Mouse (Mus musculus): Measurements from ENCODE around the gene Asb17. TPM values are rescaled to one million over a fixed set of nuclear protein-coding genes. Genes with fewer than 3 reads are reported as not detected.
"Not testable (repeated sequence)": the region's sequence is repeated elsewhere in the genome, so short reads cannot be mapped to it uniquely, and the experiment has no call there.

Gene Asb17
- polyA plus RNA-seq, 1 experiment from 2014 or later: not detected

GRCm38 (mm10) chr3:153845500-153845899, 1.5 kb downstream of the Asb17 start:
- no peaks in the 10 kb centered on the region for H3K27me3 ChIP-seq (replicated peaks; ENCODE audit: control insufficient read depth, insufficient read depth, low read length)
- no peak for ATAC-seq
- H3K27ac ChIP-seq (ENCODE audit: low read depth, low read length): no peak overlapping the region
- H3K36me3 ChIP-seq (ENCODE audit: control insufficient read depth, insufficient read depth, low read length): no peaks in the 10 kb centered on the region
- no peaks in the 10 kb centered on the region for H3K9me3 ChIP-seq (replicated peaks; ENCODE audit: control insufficient read depth, low read length)
- no peak for DNase-seq (ENCODE audit: low spot score)
- no peak overlapping the region for H3K9ac ChIP-seq (ENCODE audit: low read length)
- no peak overlapping the region for H3K4me3 ChIP-seq (ENCODE audit: low read depth, low read length)
- H3K4me2 ChIP-seq (ENCODE audit: low read length): no peak overlapping the region
- WGBS: 83% methylated on average over 2 of the region's 2 CpGs
- no peaks in the 10 kb centered on the region for H3K4me1 ChIP-seq (ENCODE audit: control insufficient read depth, insufficient read depth, low read length)

DNA sequence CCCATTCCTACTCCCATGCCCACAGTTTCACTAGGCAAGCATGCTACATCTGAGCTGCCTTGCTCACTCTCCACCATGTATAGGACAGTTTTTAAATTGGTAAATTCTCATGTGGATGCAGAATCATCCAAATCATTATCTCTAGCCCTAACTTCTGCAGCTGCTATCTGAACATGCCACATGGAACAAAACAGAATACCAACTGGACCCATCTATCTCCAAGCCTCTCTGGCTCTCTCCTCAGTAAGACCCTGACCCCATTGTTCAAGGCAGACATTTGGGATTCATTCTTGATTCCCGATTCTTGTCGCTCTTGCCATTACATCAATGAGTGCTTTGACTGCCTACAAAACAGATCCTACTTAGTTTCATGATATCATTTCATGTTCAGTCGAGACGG, 2.1 kb downstream of the Asb17 start:
- H3K4me1 ChIP-seq (ENCODE audit: control insufficient read depth, insufficient read depth, low read length): no peaks in the 10 kb centered on the region
- ATAC-seq: no peak
- no peaks in the 10 kb centered on the region for H3K9me3 ChIP-seq (replicated peaks; ENCODE audit: control insufficient read depth, low read length)
- H3K36me3 ChIP-seq (ENCODE audit: control insufficient read depth, insufficient read depth, low read length): no peaks in the 10 kb centered on the region
- H3K4me3 ChIP-seq (ENCODE audit: low read depth, low read length): no peak overlapping the region
- H3K9ac ChIP-seq (ENCODE audit: low read length): no peak overlapping the region
- H3K27ac ChIP-seq (ENCODE audit: low read depth, low read length): no peak overlapping the region
- WGBS: 94% methylated on average over 4 of the region's 4 CpGs
- H3K4me2 ChIP-seq (ENCODE audit: low read length): no peak overlapping the region
- DNase-seq (ENCODE audit: low spot score): no peak
- H3K27me3 ChIP-seq (replicated peaks; ENCODE audit: control insufficient read depth, insufficient read depth, low read length): no peaks in the 10 kb centered on the region

DNA sequence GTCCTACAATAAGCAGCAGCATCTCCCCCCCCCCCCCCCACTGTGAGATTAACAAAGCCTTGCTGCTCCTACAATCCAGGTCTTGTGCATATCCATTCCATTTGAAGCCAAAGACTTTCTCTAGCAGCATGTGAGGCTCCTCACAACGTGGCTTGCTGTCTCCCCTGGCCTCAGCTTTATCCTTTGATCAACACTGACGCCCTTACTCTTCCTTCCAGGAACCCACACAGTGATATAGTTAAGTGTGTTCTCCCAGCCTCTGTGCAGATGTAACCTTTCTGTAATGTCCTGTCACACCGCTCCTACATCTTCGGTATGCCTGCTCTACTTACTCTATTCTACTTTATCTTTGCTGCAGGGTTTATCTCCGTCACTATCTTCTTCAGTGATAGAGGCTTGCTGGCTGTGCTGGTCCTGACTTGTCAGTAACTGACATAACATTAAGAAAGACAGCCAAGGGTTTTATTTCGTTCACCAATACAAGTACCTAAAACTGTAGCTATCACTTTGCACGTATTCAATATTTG, 3.3 kb downstream of the Asb17 start:
- no peak overlapping the region for H3K4me3 ChIP-seq (ENCODE audit: low read depth, low read length)
- no peak for DNase-seq (ENCODE audit: low spot score)
- no peaks in the 10 kb centered on the region for H3K27me3 ChIP-seq (replicated peaks; ENCODE audit: control insufficient read depth, insufficient read depth, low read length)
- H3K9ac ChIP-seq (ENCODE audit: low read length): no peak overlapping the region
- no peaks in the 10 kb centered on the region for H3K36me3 ChIP-seq (ENCODE audit: control insufficient read depth, insufficient read depth, low read length)
- H3K9me3 ChIP-seq (replicated peaks; ENCODE audit: control insufficient read depth, low read length): no peaks in the 10 kb centered on the region
- no peak overlapping the region for H3K27ac ChIP-seq (ENCODE audit: low read depth, low read length)
- no peaks in the 10 kb centered on the region for H3K4me1 ChIP-seq (ENCODE audit: control insufficient read depth, insufficient read depth, low read length)
- no peak for ATAC-seq
- 85% methylated on average over 7 of the region's 7 CpGs for WGBS
- no peak overlapping the region for H3K4me2 ChIP-seq (ENCODE audit: low read length)

DNA sequence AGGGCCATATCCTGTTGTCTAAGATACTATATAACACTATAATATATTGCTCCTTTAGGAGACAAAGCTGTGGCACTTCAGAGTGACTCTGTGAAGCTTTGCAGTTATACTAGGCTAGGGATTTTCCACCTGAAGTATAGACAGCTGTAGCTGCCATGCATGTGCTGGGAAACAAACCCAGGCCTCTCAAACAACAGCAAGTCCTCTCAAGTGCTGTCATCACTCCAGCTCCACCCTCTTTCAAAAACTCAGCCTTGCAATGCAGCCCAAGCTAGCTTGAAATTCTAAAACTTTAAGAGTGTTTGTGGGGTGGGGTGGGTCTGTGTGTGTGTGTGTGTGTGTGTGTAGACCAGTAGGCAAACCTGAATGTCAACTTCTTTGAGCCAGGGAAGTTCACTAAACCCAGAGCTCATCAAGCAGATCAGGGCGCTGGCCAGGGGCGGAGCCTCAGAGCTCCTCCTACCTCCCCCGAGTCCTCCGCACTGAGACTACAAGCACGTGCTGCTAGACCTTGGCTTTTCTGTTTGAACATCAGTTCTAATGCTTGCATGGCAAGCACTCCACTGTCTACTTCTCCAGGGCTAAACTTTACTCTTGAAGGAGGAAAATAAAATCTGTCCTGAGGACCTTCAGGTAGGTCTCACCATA, 5.5 kb downstream of the Asb17 start:
- WGBS: 12% methylated on average over 5 of the region's 5 CpGs
- H3K4me3 ChIP-seq (ENCODE audit: low read depth, low read length): no peak overlapping the region
- no peak for DNase-seq (ENCODE audit: low spot score)
- H3K36me3 ChIP-seq (ENCODE audit: control insufficient read depth, insufficient read depth, low read length): no peaks in the 10 kb centered on the region
- no peak for ATAC-seq
- no peaks in the 10 kb centered on the region for H3K9me3 ChIP-seq (replicated peaks; ENCODE audit: control insufficient read depth, low read length)
- H3K27me3 ChIP-seq (replicated peaks; ENCODE audit: control insufficient read depth, insufficient read depth, low read length): no peaks in the 10 kb centered on the region
- H3K27ac ChIP-seq (ENCODE audit: low read depth, low read length): no peak overlapping the region
- H3K9ac ChIP-seq (ENCODE audit: low read length): no peak overlapping the region
- H3K4me2 ChIP-seq (ENCODE audit: low read length): no peak overlapping the region
- H3K4me1 ChIP-seq (ENCODE audit: control insufficient read depth, insufficient read depth, low read length): no peaks in the 10 kb centered on the region

DNA sequence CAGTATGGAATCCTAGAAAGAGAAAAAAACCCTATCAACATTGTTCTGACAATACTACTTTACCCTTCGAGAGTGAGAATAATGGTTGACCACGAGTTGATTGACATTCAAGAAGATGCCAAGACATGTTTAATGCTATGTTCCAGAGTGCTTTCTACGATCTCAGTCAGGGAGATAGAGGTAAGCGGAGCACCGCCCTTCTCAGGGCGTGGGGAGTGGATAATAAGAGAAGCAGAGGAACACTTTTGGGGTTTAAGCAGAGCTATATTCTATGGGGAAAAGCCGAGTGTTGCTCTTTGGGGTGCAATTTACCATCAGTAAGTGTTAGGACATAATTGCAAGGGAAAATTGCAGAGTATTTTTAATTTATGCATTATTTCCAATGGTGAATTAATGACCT, 6.8 kb downstream of the Asb17 start:
- 82% methylated on average over 7 of the region's 7 CpGs for WGBS
- Histone ChIP-seq H3K9ac (ENCODE audit: low read length) (no peak overlapping the region), H3K4me3 (ENCODE audit: low read depth, low read length) (no peak overlapping the region), H3K9me3 (replicated peaks; ENCODE audit: control insufficient read depth, low read length) (no peaks in the 10 kb centered on the region), H3K27ac (ENCODE audit: low read depth, low read length) (no peak overlapping the region), H3K27me3 (replicated peaks; ENCODE audit: control insufficient read depth, insufficient read depth, low read length) (no peaks in the 10 kb centered on the region), H3K36me3 (ENCODE audit: control insufficient read depth, insufficient read depth, low read length) (no peaks in the 10 kb centered on the region), H3K4me2 (ENCODE audit: low read length) (no peak overlapping the region), H3K4me1 (ENCODE audit: control insufficient read depth, insufficient read depth, low read length) (no peaks in the 10 kb centered on the region)
- no peak for DNase-seq (ENCODE audit: low spot score)
- no peak for ATAC-seq

DNA sequence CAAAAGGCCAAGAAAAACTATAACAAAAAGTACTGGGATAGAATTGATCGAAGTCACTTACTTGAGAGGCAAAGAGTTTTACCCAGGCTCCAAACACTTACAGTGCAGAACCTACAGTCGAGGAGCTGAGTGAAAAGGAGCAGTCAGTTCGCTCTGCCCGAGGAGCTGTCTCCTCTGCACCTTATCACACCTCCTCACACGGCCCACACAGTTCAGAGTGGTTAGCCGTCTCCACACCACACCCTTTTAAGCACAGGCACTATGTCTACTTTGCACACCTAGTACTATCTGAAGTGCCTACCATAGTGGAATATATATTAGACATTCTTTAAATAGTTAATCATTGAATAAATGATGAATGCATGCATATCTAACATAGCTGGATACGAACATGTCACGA, 8.3 kb downstream of the Asb17 start:
- no peaks in the 10 kb centered on the region for H3K9me3 ChIP-seq (replicated peaks; ENCODE audit: control insufficient read depth, low read length)
- WGBS: 86% methylated on average over 8 of the region's 8 CpGs

GRCm38 (mm10) chr3:153858350-153859001, 14.5 kb downstream of the Asb17 start:
- Histone ChIP-seq H3K4me2 (ENCODE audit: low read length) (no peak overlapping the region), H3K36me3 (ENCODE audit: control insufficient read depth, insufficient read depth, low read length) (no peaks in the 10 kb centered on the region), H3K9ac (ENCODE audit: low read length) (no peak overlapping the region), H3K4me3 (ENCODE audit: low read depth, low read length) (no peak overlapping the region), H3K27me3 (replicated peaks; ENCODE audit: control insufficient read depth, insufficient read depth, low read length) (no peaks in the 10 kb centered on the region), H3K9me3 (replicated peaks; ENCODE audit: control insufficient read depth, low read length) (no peaks in the 10 kb centered on the region), H3K4me1 (ENCODE audit: control insufficient read depth, insufficient read depth, low read length) (no peaks in the 10 kb centered on the region), H3K27ac (ENCODE audit: low read depth, low read length) (no peak overlapping the region)
- no peak for DNase-seq (ENCODE audit: low spot score)
- no peak for ATAC-seq
- WGBS: 82% methylated on average over 10 of the region's 10 CpGs

More for the DNA sequence above, 8.3 kb downstream of the Asb17 start:
- ATAC-seq (no peak), DNase-seq (ENCODE audit: low spot score) (no peak)
- H3K27ac ChIP-seq (ENCODE audit: low read depth, low read length): no peak overlapping the region
- H3K9ac ChIP-seq (ENCODE audit: low read length): no peak overlapping the region
- H3K27me3 ChIP-seq (replicated peaks; ENCODE audit: control insufficient read depth, insufficient read depth, low read length): no peaks in the 10 kb centered on the region
- H3K4me2 ChIP-seq (ENCODE audit: low read length): no peak overlapping the region
- H3K4me3 ChIP-seq (ENCODE audit: low read depth, low read length): no peak overlapping the region
- no peaks in the 10 kb centered on the region for H3K4me1 ChIP-seq (ENCODE audit: control insufficient read depth, insufficient read depth, low read length)
- H3K36me3 ChIP-seq (ENCODE audit: control insufficient read depth, insufficient read depth, low read length): no peaks in the 10 kb centered on the region

GRCm38 (mm10) chr3:153860392-153860791, 16.4 kb downstream of the Asb17 start:
- H3K9me3 ChIP-seq (replicated peaks; ENCODE audit: control insufficient read depth, low read length); ATAC-seq; H3K4me1 ChIP-seq (ENCODE audit: control insufficient read depth, insufficient read depth, low read length); H3K9ac ChIP-seq (ENCODE audit: low read length); H3K27me3 ChIP-seq (replicated peaks; ENCODE audit: control insufficient read depth, insufficient read depth, low read length); DNase-seq (ENCODE audit: low spot score); H3K4me3 ChIP-seq (ENCODE audit: low read depth, low read length); H3K36me3 ChIP-seq (ENCODE audit: control insufficient read depth, insufficient read depth, low read length); H3K27ac ChIP-seq (ENCODE audit: low read depth, low read length); H3K4me2 ChIP-seq (ENCODE audit: low read length): not testable (repeated sequence)
- WGBS: 93% methylated on average over 8 of the region's 8 CpGs

GRCm38 (mm10) chr3:153863816-153864215, 19.8 kb downstream of the Asb17 start:
- Histone ChIP-seq H3K4me3 (ENCODE audit: low read depth, low read length) (no peak overlapping the region), H3K27me3 (replicated peaks; ENCODE audit: control insufficient read depth, insufficient read depth, low read length) (no peaks in the 10 kb centered on the region), H3K4me2 (ENCODE audit: low read length) (no peak overlapping the region), H3K9ac (ENCODE audit: low read length) (no peak overlapping the region), H3K27ac (ENCODE audit: low read depth, low read length) (no peak overlapping the region), H3K4me1 (ENCODE audit: control insufficient read depth, insufficient read depth, low read length) (no peaks in the 10 kb centered on the region), H3K36me3 (ENCODE audit: control insufficient read depth, insufficient read depth, low read length) (no peaks in the 10 kb centered on the region), H3K9me3 (replicated peaks; ENCODE audit: control insufficient read depth, low read length) (no peaks in the 10 kb centered on the region)
- ATAC-seq (no peak), DNase-seq (ENCODE audit: low spot score) (no peak)
- WGBS: 88% methylated on average over 2 of the region's 2 CpGs
